Mouse (Mus musculus) intestine, embryonic 16.5 days (tissue): ENCODE results near the gene Sh3rf3. TPM values are rescaled to one million over a fixed set of nuclear protein-coding genes. Genes with fewer than 3 reads are reported as not detected.

Experiments used
- ATAC-seq: fragments of 200-750 bp; cut with Nextera tagmentation; 2 replicates; pipeline ENCODE4 v1.8.0; 2017; ENCODE audit warnings: moderate TSS enrichment, moderate library complexity
- H3K27ac ChIP-seq: fragments of 300-500 bp; sonication (generic); 2 replicates; pipeline ENCODE4 v1.5.1; 2014; ENCODE audit warnings: mild to moderate bottlenecking, low read length
- H3K27me3 ChIP-seq: fragments of 300-500 bp; sonication (generic); replicated peaks from 2 replicates; pipeline ENCODE4 v1.6.1; 2014; ENCODE audit warnings: low read length, control low read depth, mixed read lengths; ENCODE audit not compliant: control insufficient read depth, insufficient read depth
- H3K36me3 ChIP-seq: fragments of 300-500 bp; sonication (generic); 2 replicates; pipeline ENCODE4 v1.6.1; 2014; ENCODE audit warnings: low read length, control low read depth; ENCODE audit not compliant: control insufficient read depth, insufficient read depth
- H3K4me1 ChIP-seq: fragments of 300-500 bp; sonication (generic); 2 replicates; pipeline ENCODE4 v1.6.1; 2014; ENCODE audit warnings: low read length, control low read depth, mixed read lengths; ENCODE audit not compliant: control insufficient read depth, insufficient read depth
- H3K4me2 ChIP-seq: fragments of 300-500 bp; sonication (generic); 2 replicates; pipeline ENCODE4 v1.6.1; 2014; ENCODE audit warnings: low read depth, low read length, control low read depth
- H3K4me3 ChIP-seq: fragments of 300-500 bp; sonication (generic); 2 replicates; pipeline ENCODE4 v1.5.1; 2014; ENCODE audit warnings: mild to moderate bottlenecking, low read length
- H3K9ac ChIP-seq: fragments of 300-500 bp; sonication (generic); 2 replicates; pipeline ENCODE4 v1.6.1; 2014; ENCODE audit warnings: low read depth, low read length
- H3K9me3 ChIP-seq: fragments of 300-500 bp; sonication (generic); 2 replicates; pipeline ENCODE4 v1.6.1; 2016; ENCODE audit warnings: low read length, control low read depth; ENCODE audit not compliant: control insufficient read depth
- WGBS: fragments of 180-500 bp; shearing (Covaris S2); extraction: QIAGEN DNeasy Blood & Tissue Kit; methylation state at CpG from one replicate; pipeline ENCODE4 v1.1.7; 2014; 5-methylcytosine and 5-hydroxymethylcytosine counted together
- polyA plus RNA-seq: library from polyadenylated mRNA; unstranded; fragments of >200 nt; fragmentation: Nextera tagmentation; extraction: Ambion mirVana; gene quantifications from 2 replicates; pipeline ENCODE4 v1.2.1, GENCODE M21; 2015

Gene Sh3rf3
- polyA plus RNA-seq, 1 experiment from 2014 or later, result 0.12 TPM

GRCm38 (mm10) chr10:58949770-58950638, 136.8 kb downstream of the Sh3rf3 start:
- Histone ChIP-seq H3K4me2 (no peak overlapping the region), H3K9ac (no peak overlapping the region), H3K9me3 (no peaks in the 10 kb centered on the region), H3K36me3 (no peaks in the 10 kb centered on the region), H3K4me3 (no peak overlapping the region), H3K4me1 (no peaks in the 10 kb centered on the region), H3K27ac (no peak overlapping the region), H3K27me3 (no peaks in the 10 kb centered on the region)
- 36% methylated on average over 11 of the region's 11 CpGs for WGBS
- no peak for ATAC-seq

- no peak overlapping the region for H3K4me3 ChIP-seq
- H3K9me3 ChIP-seq, result no peaks in the 10 kb centered on the region
- no peaks in the 10 kb centered on the region for H3K4me1 ChIP-seq
- WGBS, result 75% methylated on average over 4 of the region's 4 CpGs
- no peak overlapping the region for H3K9ac ChIP-seq
- ATAC-seq, result no peak
- H3K27ac ChIP-seq, result no peak overlapping the region
- no peaks in the 10 kb centered on the region for H3K36me3 ChIP-seq
- no peak overlapping the region for H3K4me2 ChIP-seq
- no peaks in the 10 kb centered on the region for H3K27me3 ChIP-seq
Measured at GRCm38 (mm10) chr10:58960193-58960592, 147.0 kb downstream of the Sh3rf3 start.

GRCm38 (mm10) chr10:58968236-58968635, 155.1 kb downstream of the Sh3rf3 start:
- 69% methylated on average over 4 of the region's 4 CpGs for WGBS
- no peak overlapping the region for H3K27ac ChIP-seq
- H3K9me3 ChIP-seq, result no peaks in the 10 kb centered on the region
- H3K4me3 ChIP-seq, result no peak overlapping the region
- H3K27me3 ChIP-seq, result no peaks in the 10 kb centered on the region
- H3K4me2 ChIP-seq, result no peak overlapping the region
- ATAC-seq, result no peak
- no peaks in the 10 kb centered on the region for H3K4me1 ChIP-seq
- H3K36me3 ChIP-seq, result no peaks in the 10 kb centered on the region
- no peak overlapping the region for H3K9ac ChIP-seq

- no peaks in the 10 kb centered on the region for H3K9me3 ChIP-seq
- WGBS, result 88% methylated on average over 5 of the region's 5 CpGs
- no peaks in the 10 kb centered on the region for H3K27me3 ChIP-seq
- no peak overlapping the region for H3K27ac ChIP-seq
- no peaks in the 10 kb centered on the region for H3K4me1 ChIP-seq
- no peak overlapping the region for H3K4me2 ChIP-seq
- ATAC-seq, result no peak
- H3K4me3 ChIP-seq, result no peak overlapping the region
- H3K36me3 ChIP-seq, result no peaks in the 10 kb centered on the region
- H3K9ac ChIP-seq, result no peak overlapping the region
Measured at GRCm38 (mm10) chr10:58969351-58969750, 156.2 kb downstream of the Sh3rf3 start.

- H3K27ac ChIP-seq, result no peak overlapping the region
- ATAC-seq, result no peak
- no peak overlapping the region for H3K4me3 ChIP-seq
- H3K27me3 ChIP-seq, result no peaks in the 10 kb centered on the region
- no peak overlapping the region for H3K4me2 ChIP-seq
- no peaks in the 10 kb centered on the region for H3K9me3 ChIP-seq
- H3K36me3 ChIP-seq, result no peaks in the 10 kb centered on the region
- no peaks in the 10 kb centered on the region for H3K4me1 ChIP-seq
- no peak overlapping the region for H3K9ac ChIP-seq
- 80% methylated on average over 1 of the region's 1 CpGs for WGBS
Measured at GRCm38 (mm10) chr10:58972115-58972514, 159.0 kb downstream of the Sh3rf3 start.

- Histone ChIP-seq H3K27ac (no peak overlapping the region), H3K36me3 (no peaks in the 10 kb centered on the region), H3K9ac (no peak overlapping the region), H3K4me3 (no peak overlapping the region), H3K4me1 (no peaks in the 10 kb centered on the region), H3K4me2 (no peak overlapping the region), H3K27me3 (no peaks in the 10 kb centered on the region), H3K9me3 (no peaks in the 10 kb centered on the region)
- ATAC-seq, result no peak
- WGBS, result 68% methylated on average over 5 of the region's 5 CpGs
Measured at GRCm38 (mm10) chr10:58974138-58974537, 161.0 kb downstream of the Sh3rf3 start.

- H3K36me3 ChIP-seq, result no peaks in the 10 kb centered on the region
- ATAC-seq, result no peak
- H3K4me2 ChIP-seq, result no peak overlapping the region
- WGBS, result 64% methylated on average over 7 of the region's 7 CpGs
- H3K27ac ChIP-seq, result no peak overlapping the region
- no peaks in the 10 kb centered on the region for H3K27me3 ChIP-seq
- no peak overlapping the region for H3K4me3 ChIP-seq
- no peaks in the 10 kb centered on the region for H3K9me3 ChIP-seq
- H3K4me1 ChIP-seq, result no peaks in the 10 kb centered on the region
- H3K9ac ChIP-seq, result no peak overlapping the region
Measured at GRCm38 (mm10) chr10:58979320-58979959, 166.3 kb downstream of the Sh3rf3 start.

GRCm38 (mm10) chr10:58981674-58982329, 168.6 kb downstream of the Sh3rf3 start:
- no peaks in the 10 kb centered on the region for H3K27me3 ChIP-seq
- no peaks in the 10 kb centered on the region for H3K9me3 ChIP-seq
- 88% methylated on average over 9 of the region's 9 CpGs for WGBS
- no peaks in the 10 kb centered on the region for H3K36me3 ChIP-seq
- no peak overlapping the region for H3K4me2 ChIP-seq
- H3K4me1 ChIP-seq, result no peaks in the 10 kb centered on the region
- H3K9ac ChIP-seq, result no peak overlapping the region
- H3K4me3 ChIP-seq, result no peak overlapping the region
- no peak for ATAC-seq
- no peak overlapping the region for H3K27ac ChIP-seq

GRCm38 (mm10) chr10:58982546-58983154, 169.5 kb downstream of the Sh3rf3 start:
- WGBS, result 69% methylated on average over 5 of the region's 5 CpGs
- Histone ChIP-seq H3K4me2 (no peak overlapping the region), H3K27ac (no peak overlapping the region), H3K4me1 (no peaks in the 10 kb centered on the region), H3K9ac (no peak overlapping the region), H3K27me3 (no peaks in the 10 kb centered on the region), H3K4me3 (no peak overlapping the region), H3K36me3 (no peaks in the 10 kb centered on the region), H3K9me3 (no peaks in the 10 kb centered on the region)
- ATAC-seq, result no peak
